Mouse (Mus musculus): ENCODE measurements at regions not wholly inside any gene's neighbourhood (a gene's known extent, or its start where the extent isn't known, plus 50 kb on each side); places are given as distances from the start of the nearest gene placed in this dataset.

DNA sequence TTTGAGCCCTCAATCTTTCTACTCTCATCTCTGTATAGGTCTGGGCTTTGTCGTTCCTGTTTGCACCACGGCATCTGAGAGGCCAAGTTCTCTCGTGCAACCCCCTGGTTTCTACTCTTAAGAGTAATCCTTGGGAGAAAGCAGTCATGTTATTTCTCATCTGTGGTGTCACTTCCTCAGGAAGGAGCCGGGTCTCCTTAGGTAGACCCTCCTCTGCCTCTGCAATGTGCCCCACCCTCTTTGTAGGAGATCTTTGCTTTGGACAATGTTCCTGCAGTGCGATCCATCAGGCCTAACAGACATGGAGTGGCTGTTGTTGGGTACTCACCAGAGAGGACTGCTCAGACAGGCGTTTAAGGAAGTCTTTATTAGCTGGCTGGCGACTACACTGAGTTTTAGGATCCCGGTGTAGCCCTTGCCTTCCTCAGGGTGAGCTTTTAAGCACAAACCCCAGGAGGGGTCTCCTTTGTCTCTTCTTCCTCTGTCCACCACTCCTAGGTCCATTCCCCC, 94.0 kb upstream of the Hmcn1 start:
- WGBS = 77% methylated on average over 8 of the region's 8 CpGs
- Histone ChIP-seq H3K9ac (replicated peaks; ENCODE audit: low read depth, low read length) (no peak overlapping the region), H3K9me3 (ENCODE audit: control insufficient read depth, low read length) (no peaks in the 10 kb centered on the region), H3K4me2 (ENCODE audit: low read length) (no peak overlapping the region), H3K4me3 (replicated peaks; ENCODE audit: low read length) (no peak overlapping the region), H3K4me1 (replicated peaks; ENCODE audit: control insufficient read depth, insufficient read depth, low read length) (no peaks in the 10 kb centered on the region), H3K36me3 (ENCODE audit: control insufficient read depth, insufficient read depth) (no peaks in the 10 kb centered on the region), H3K27me3 (replicated peaks; ENCODE audit: control insufficient read depth, insufficient read depth, low read length) (no peaks in the 10 kb centered on the region), H3K27ac (ENCODE audit: low read length) (no peak overlapping the region)
- ATAC-seq = no peak

DNA sequence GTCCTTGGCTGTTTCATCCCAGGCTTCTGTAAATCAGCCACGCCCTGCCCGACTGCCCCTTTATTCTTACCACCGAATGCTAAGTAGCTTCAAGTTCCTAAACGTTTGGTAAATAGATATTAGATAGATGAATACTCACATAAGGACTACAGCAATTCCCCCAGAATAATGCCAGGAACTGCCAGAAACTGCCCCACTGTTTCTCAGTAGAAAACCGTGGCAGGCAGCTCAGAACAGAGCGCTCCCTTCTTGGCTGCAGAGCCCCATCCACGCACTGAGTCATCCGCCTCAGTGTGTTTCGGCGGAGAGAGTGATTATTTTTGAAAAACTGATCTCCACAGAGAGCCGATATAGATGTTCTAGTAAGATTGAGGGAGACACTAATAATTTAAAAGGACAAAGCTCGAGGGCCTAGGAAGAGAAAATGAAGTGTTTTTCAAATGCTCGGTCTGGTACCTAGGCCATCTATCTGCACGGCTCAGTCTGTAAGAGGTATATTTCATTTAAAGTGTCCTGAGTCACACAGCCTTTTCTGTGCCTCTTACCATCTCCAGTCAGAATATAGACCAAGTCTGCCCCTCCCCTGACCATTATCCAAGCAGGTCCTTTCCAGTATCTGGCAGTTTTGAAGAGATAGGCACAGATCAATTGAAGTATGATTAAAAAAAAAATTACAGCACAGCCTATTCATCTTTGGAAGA, 94.4 kb upstream of the Gm47985 start:
- Histone ChIP-seq H3K27me3 (replicated peaks; ENCODE audit: control insufficient read depth, insufficient read depth, low read length) (no peaks in the 10 kb centered on the region), H3K36me3 (ENCODE audit: control insufficient read depth, insufficient read depth) (no peaks in the 10 kb centered on the region), H3K27ac (ENCODE audit: low read length) (no peak overlapping the region), H3K4me1 (replicated peaks; ENCODE audit: control insufficient read depth, insufficient read depth, low read length) (no peaks in the 10 kb centered on the region), H3K9ac (replicated peaks; ENCODE audit: low read depth, low read length) (no peak overlapping the region), H3K9me3 (ENCODE audit: control insufficient read depth, low read length) (no peaks in the 10 kb centered on the region), H3K4me2 (ENCODE audit: low read length) (no peak overlapping the region), H3K4me3 (replicated peaks; ENCODE audit: low read length) (no peak overlapping the region)
- no peak; the same call in 1 of the 2 replicates for ATAC-seq
- 81% methylated on average over 14 of the region's 14 CpGs for WGBS

DNA sequence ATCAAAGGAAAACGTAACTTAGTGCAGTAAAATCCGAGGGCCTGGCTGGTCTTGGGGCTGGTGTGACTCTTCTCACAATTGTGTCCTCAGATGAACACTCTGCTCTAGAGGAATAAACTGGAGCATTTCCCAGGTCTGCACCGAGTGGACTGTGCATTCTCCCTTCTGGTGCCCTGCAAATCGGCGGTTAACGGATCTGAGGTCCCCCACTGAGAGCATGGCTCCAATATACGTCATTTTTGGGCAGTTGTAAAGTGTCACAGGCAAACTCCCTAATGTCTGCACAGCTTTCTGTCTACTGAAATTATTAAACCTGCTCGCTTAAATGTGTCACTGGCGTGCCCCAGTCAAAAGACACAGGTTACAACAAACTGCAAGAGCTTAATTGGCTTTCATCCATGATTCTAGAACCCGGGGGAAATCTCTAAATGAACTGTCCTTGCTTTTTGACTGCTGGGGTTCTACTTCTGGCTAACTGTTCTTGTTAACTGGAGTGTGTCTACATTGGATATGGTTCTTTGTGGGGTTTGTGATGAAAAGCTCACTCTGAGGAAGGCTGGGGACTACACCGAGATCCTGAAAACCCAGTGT, 93.7 kb upstream of the Gm47985 start:
- no peaks in the 10 kb centered on the region for H3K4me1 ChIP-seq (replicated peaks; ENCODE audit: control insufficient read depth, insufficient read depth, low read length)
- no peaks in the 10 kb centered on the region for H3K9me3 ChIP-seq (ENCODE audit: control insufficient read depth, low read length)
- no peak for ATAC-seq
- H3K4me3 ChIP-seq (replicated peaks; ENCODE audit: low read length) = no peak overlapping the region
- H3K9ac ChIP-seq (replicated peaks; ENCODE audit: low read depth, low read length) = no peak overlapping the region
- no peak overlapping the region for H3K27ac ChIP-seq (ENCODE audit: low read length)
- H3K4me2 ChIP-seq (ENCODE audit: low read length) = no peak overlapping the region
- H3K27me3 ChIP-seq (replicated peaks; ENCODE audit: control insufficient read depth, insufficient read depth, low read length) = no peaks in the 10 kb centered on the region
- WGBS = 73% methylated on average over 11 of the region's 11 CpGs
- no peaks in the 10 kb centered on the region for H3K36me3 ChIP-seq (ENCODE audit: control insufficient read depth, insufficient read depth)

DNA sequence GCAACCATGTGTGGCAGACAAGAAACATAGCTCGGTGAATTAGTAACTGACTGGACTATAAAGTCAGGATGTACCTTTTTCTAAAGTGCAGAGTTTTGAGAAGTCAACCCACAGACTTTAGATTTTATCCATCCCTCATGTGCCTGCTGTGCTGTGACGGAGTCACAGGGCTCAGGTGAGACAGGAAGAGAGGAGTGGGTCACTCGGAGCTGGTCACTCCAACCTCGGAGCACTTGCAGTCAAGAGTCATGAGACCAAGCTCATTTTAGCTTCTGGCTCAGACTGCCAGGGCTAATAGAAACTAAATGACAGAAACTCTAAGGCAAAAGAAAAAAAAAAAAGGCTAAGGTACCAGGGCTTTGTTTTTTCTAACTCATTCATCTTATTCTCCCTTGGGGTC, 90.3 kb upstream of the Gm47985 start:
- Histone ChIP-seq H3K27ac (ENCODE audit: low read length) (no peak overlapping the region), H3K4me3 (replicated peaks; ENCODE audit: low read length) (no peak overlapping the region), H3K36me3 (ENCODE audit: control insufficient read depth, insufficient read depth) (no peaks in the 10 kb centered on the region), H3K4me2 (ENCODE audit: low read length) (no peak overlapping the region), H3K9ac (replicated peaks; ENCODE audit: low read depth, low read length) (no peak overlapping the region), H3K9me3 (ENCODE audit: control insufficient read depth, low read length) (no peaks in the 10 kb centered on the region), H3K27me3 (replicated peaks; ENCODE audit: control insufficient read depth, insufficient read depth, low read length) (no peaks in the 10 kb centered on the region), H3K4me1 (replicated peaks; ENCODE audit: control insufficient read depth, insufficient read depth, low read length) (peaks cover 7% of the 10 kb centered on the region)
- 56% methylated on average over 4 of the region's 4 CpGs for WGBS
- no peak for ATAC-seq

DNA sequence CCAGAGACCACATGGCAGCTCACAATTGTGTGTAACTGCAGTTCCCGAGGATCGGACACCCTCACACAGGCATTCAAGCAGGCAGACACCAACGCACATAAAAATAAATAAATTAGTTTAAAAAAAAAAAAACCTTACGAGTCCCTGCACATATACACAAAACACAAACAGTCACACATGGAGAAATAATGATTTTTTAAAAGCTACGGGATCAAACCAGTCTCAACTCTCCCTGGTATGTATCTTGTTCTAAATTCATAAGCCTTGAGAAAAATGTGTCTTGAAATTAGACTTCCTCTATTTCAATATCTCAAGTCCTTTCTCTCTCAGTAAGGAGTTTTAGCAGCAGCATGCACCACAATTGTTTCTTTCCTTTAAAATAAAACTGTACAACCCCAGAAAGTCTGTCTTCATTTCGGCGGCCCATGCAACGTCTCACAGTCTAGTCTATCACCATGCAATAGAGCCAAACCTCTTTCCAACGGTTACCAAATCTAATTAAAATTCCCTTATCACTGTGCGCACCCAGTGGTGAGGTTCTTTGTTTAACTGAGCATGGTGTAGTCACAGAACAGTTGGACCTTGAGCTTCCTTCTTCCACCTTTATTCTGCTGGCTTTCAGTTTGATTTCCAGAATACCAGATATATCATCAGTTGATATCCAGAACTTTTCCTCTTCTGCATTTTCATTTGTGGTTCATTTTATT, 86.8 kb upstream of the Gm47985 start:
- H3K36me3 ChIP-seq (ENCODE audit: control insufficient read depth, insufficient read depth) = no peaks in the 10 kb centered on the region
- H3K4me2 ChIP-seq (ENCODE audit: low read length) = no peak overlapping the region
- WGBS = 52% methylated on average over 10 of the region's 10 CpGs
- no peaks in the 10 kb centered on the region for H3K27me3 ChIP-seq (replicated peaks; ENCODE audit: control insufficient read depth, insufficient read depth, low read length)
- peak; percentile 60 for ATAC-seq
- no peak overlapping the region for H3K27ac ChIP-seq (ENCODE audit: low read length)
- no peak overlapping the region for H3K4me3 ChIP-seq (replicated peaks; ENCODE audit: low read length)
- H3K4me1 ChIP-seq (replicated peaks; ENCODE audit: control insufficient read depth, insufficient read depth, low read length) = peaks cover 7% of the 10 kb centered on the region
- no peak overlapping the region for H3K9ac ChIP-seq (replicated peaks; ENCODE audit: low read depth, low read length)
- no peaks in the 10 kb centered on the region for H3K9me3 ChIP-seq (ENCODE audit: control insufficient read depth, low read length)

DNA sequence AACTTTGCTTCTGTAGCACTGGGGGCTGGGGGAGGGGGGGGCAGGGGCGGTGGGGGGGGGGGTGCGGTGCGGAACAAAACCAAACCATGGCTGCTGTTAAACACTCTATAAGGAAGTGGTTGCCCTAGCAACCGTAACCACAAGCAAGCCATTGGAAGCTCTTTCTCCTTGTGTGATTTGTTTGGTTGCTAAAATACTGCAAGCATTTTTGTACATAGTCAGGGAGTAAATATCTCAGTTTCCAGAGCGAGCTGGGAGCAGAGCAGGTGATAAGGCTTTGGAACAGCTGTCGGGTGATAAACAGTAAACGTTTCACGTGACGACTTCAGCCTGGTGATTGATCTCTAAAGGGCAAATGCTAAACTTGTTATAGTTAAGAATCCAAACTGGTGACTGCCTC, 86.3 kb upstream of the Gm47985 start:
- 14% methylated on average over 9 of the region's 9 CpGs for WGBS
- H3K36me3 ChIP-seq (ENCODE audit: control insufficient read depth, insufficient read depth) = no peaks in the 10 kb centered on the region
- 0 out of 2 replicates have a peak overlapping the region, but pooled peaks have one; percentile 13 for H3K4me2 ChIP-seq (ENCODE audit: low read length)
- H3K4me3 ChIP-seq (replicated peaks; ENCODE audit: low read length) = no peak overlapping the region
- no peaks in the 10 kb centered on the region for H3K9me3 ChIP-seq (ENCODE audit: control insufficient read depth, low read length)
- no peaks in the 10 kb centered on the region for H3K27me3 ChIP-seq (replicated peaks; ENCODE audit: control insufficient read depth, insufficient read depth, low read length)
- no peak overlapping the region for H3K27ac ChIP-seq (ENCODE audit: low read length)
- no peak overlapping the region for H3K9ac ChIP-seq (replicated peaks; ENCODE audit: low read depth, low read length)
- ATAC-seq = peak; percentile 77
- H3K4me1 ChIP-seq (replicated peaks; ENCODE audit: control insufficient read depth, insufficient read depth, low read length) = peaks cover 7% of the 10 kb centered on the region

DNA sequence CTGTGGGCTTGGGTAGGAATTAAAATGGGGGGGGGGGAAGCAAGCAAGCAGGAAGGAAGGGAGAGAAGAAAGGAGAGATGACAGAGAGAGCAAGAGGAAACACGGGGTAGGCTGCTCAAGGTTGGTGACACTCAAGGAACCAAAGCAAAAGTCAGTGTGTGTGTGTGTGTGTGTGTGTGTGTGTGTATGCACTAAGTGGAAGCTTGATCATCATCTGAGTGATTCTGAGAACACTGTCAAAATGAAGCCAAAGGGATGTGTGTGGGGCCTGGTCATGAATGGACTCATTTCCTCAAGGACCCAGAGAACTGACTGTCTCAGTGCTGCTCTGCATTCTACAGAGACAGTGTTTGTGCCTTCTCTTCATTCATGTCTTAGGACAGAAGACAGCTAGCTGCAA, 84.8 kb upstream of the Gm47985 start:
- H3K27ac ChIP-seq (ENCODE audit: low read length) = no peak overlapping the region
- no peaks in the 10 kb centered on the region for H3K9me3 ChIP-seq (ENCODE audit: control insufficient read depth, low read length)
- H3K4me1 ChIP-seq (replicated peaks; ENCODE audit: control insufficient read depth, insufficient read depth, low read length) = peaks cover 7% of the 10 kb centered on the region
- H3K4me2 ChIP-seq (ENCODE audit: low read length) = no peak overlapping the region
- no peak overlapping the region for H3K4me3 ChIP-seq (replicated peaks; ENCODE audit: low read length)
- H3K27me3 ChIP-seq (replicated peaks; ENCODE audit: control insufficient read depth, insufficient read depth, low read length) = no peaks in the 10 kb centered on the region
- 85% methylated on average over 1 of the region's 1 CpGs for WGBS
- no peak for ATAC-seq
- no peak overlapping the region for H3K9ac ChIP-seq (replicated peaks; ENCODE audit: low read depth, low read length)
- no peaks in the 10 kb centered on the region for H3K36me3 ChIP-seq (ENCODE audit: control insufficient read depth, insufficient read depth)

DNA sequence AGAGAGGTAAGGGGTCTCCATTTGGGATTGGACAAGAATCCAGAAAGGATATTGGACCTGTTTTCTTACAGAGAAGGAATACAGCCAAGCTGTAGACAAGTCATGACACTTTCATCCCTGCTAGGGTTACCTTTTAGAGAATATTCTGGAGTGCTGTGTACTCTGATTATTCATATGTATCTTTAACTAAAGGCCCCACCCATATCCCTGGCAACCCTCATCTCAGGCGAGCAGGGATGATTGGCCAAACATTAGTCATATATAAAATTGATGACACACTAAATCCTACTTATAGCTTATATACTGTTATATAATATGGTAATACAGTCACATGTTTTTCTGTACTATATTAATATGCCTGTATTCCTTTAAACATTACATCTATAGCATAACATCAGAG, 83.6 kb upstream of the Gm47985 start:
- WGBS = 94% methylated on average over 1 of the region's 1 CpGs
- Histone ChIP-seq H3K27me3 (replicated peaks; ENCODE audit: control insufficient read depth, insufficient read depth, low read length) (no peaks in the 10 kb centered on the region), H3K36me3 (ENCODE audit: control insufficient read depth, insufficient read depth) (no peaks in the 10 kb centered on the region), H3K9ac (replicated peaks; ENCODE audit: low read depth, low read length) (no peak overlapping the region), H3K27ac (ENCODE audit: low read length) (no peak overlapping the region), H3K4me1 (replicated peaks; ENCODE audit: control insufficient read depth, insufficient read depth, low read length) (peaks cover 7% of the 10 kb centered on the region), H3K4me2 (ENCODE audit: low read length) (no peak overlapping the region), H3K9me3 (ENCODE audit: control insufficient read depth, low read length) (no peaks in the 10 kb centered on the region), H3K4me3 (replicated peaks; ENCODE audit: low read length) (no peak overlapping the region)
- ATAC-seq = no peak

DNA sequence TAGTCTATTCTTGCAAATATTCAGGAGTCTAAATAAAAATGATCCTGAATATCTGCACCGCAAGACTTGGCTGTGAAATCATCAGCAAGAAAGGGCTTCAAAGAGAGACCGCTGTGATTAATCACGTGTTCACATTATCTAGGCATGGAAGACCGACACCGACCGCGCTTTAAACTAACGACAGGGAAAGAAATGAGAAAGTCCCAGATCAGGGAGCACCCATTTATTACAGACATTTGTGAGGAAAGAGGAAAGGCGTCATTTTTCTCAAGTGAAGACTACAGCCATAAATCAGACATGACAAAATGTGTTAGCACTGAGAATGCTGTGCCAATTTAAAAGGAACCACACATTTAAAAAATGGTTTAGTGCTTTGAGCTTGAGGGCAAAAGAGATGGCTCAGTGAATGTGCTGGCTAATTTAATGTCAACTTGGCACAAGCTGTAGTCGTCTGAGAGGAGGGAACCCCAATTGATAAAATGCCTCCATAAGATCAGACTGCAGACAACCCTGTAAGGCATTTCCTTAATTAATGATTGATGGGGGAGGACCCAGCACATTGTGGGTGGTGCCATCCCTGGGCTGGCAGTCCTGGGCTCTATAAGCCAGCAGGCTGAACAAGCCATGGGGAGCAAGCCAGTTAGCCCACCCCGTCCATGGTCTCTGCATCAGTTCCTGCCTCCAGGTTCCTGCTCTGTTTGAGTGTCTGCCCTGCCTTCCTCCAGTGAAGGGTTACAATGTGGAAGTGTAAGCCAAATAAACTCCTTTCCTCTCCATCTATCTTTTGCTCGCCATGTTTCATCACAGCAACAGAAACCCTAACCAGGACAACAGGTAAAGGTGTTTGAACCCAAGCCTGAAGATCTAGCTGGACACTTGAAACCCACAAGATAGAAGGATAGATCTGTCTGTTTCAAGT, 81.5 kb upstream of the Gm47985 start:
- H3K9ac ChIP-seq (replicated peaks; ENCODE audit: low read depth, low read length) = no peak overlapping the region
- H3K27ac ChIP-seq (ENCODE audit: low read length) = no peak overlapping the region
- peaks cover 4% of the 10 kb centered on the region for H3K4me1 ChIP-seq (replicated peaks; ENCODE audit: control insufficient read depth, insufficient read depth, low read length)
- H3K27me3 ChIP-seq (replicated peaks; ENCODE audit: control insufficient read depth, insufficient read depth, low read length) = no peaks in the 10 kb centered on the region
- 70% methylated on average over 12 of the region's 12 CpGs for WGBS
- H3K4me2 ChIP-seq (ENCODE audit: low read length) = no peak overlapping the region
- H3K36me3 ChIP-seq (ENCODE audit: control insufficient read depth, insufficient read depth) = no peaks in the 10 kb centered on the region
- H3K9me3 ChIP-seq (ENCODE audit: control insufficient read depth, low read length) = no peaks in the 10 kb centered on the region
- no peak; the same call in 1 of the 2 replicates for ATAC-seq
- H3K4me3 ChIP-seq (replicated peaks; ENCODE audit: low read length) = no peak overlapping the region
